Mouse (Mus musculus) large intestine, adult 2 months (tissue): ENCODE results near the gene Scp2d1. TPM values are rescaled to one million over a fixed set of nuclear protein-coding genes. Genes with fewer than 3 reads are reported as not detected.
"Not testable (repeated sequence)": the region's sequence is repeated elsewhere in the genome, so short reads cannot be mapped to it uniquely, and the experiment has no call there.

Experiments
- DNase-seq: peaks from one replicate; pipeline ENCODE4 v3.0.0-alpha.2; 2012; ENCODE audit warnings: low read depth, low spot score
- WGBS: fragments of 180-500 bp; shearing (Covaris S2); methylation state at CpG from one replicate; pipeline ENCODE4 v1.1.7; 2018; 5-methylcytosine and 5-hydroxymethylcytosine counted together
- polyA plus RNA-seq: library from polyadenylated mRNA; depleted of rRNA; stranded (reverse); fragments of >200 nt; gene quantifications from 2 replicates; pipeline ENCODE4 v1.2.3, GENCODE M21; 2012; rRNA removed

Gene Scp2d1
- not detected in 2 replicates for polyA plus RNA-seq

DNA sequence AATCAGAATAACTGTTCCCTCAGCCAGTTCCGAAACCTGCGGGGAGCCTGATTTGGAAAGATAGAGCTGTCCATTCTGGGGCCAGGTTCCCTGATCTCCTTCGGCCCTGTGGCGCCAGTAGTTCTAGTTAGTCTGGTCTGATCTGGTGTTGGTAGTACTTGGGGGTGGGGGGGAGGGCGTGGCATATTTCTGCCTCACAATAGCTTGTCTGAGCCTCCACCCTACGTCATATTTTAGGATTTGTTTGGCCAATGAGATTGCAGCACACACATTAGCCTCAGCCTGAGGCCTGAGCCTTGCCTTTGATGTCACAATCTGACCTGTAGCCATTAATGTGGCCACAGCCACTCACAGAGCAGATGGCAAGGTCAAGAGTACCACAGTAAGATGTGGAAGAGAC is at the start of gene Scp2d1:
Gene Scp2d1, plus strand, starts transcription at position 301 of the 400 bp plus-strand sequence.
- not testable (repeated sequence) for DNase-seq
- WGBS, result 73% methylated on average over 6 of the region's 6 CpGs

DNA sequence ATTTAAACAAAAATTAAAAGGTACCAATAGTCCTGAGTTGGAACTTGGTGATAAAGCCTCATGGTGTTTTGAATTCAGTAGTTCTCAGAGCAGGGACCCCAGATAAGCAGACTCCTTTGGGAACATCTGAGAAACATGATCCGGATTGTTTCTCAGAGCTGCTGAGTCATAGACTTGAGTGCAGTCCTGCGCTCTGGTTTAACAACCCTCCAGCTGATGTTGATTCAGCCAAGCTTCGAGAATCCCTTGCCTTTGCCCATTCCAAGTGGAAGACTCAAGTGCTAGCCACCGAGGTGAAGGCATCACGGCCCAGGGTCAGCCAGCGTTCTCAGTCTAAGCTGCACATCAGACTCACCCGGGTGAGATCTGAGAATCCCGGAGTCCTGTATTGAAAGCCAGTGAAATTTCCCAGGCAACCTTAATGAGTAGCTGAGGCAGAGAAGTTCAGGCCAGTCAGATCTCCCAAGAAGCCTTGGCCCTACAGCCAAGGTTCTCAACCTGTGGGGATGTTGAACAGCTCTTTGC is 48.8 kb upstream of the Scp2d1 start:
- no peak for DNase-seq
- WGBS, result 51% methylated on average over 8 of the region's 8 CpGs

DNA sequence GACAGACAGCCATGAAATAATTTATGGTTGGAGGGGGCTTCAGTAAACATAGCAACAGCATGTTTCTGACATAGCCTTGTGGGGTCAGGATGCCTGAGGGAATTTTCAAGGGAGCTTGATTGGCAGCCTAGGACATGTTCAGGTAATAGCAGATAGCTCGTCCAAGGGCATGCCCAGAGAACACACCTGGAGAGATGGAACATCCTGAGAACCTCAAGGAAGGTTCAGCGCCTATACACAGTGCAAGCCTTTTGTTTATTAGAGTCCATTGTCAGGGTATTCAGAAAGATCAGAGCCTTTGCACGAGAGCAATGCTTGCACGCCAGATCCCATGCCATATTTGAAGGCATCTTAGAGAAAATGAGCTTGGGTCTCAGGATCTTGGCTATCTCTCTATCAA is 47.8 kb upstream of the Scp2d1 start:
- DNase-seq, result no peak
- 91% methylated on average over 4 of the region's 4 CpGs for WGBS

DNA sequence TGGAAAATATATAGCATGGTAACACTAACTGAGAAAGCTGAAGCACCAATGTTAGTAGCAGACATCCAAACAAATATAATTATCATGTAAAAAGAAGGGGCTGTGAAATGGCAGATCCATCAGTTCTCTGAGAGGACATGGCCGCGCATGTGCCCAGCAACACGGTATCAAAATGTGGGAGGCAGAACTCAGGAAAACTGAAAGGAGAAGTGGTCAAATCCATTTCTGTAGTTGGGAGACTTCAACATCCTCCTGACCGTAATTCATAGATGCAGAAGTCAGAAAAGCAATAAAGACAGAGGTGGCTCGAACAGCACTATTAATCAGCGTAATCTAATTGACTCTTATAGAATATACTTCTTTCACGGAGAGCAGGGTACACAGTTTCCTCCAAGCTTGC is 44.2 kb upstream of the Scp2d1 start:
- 85% methylated on average over 7 of the region's 7 CpGs for WGBS

DNA sequence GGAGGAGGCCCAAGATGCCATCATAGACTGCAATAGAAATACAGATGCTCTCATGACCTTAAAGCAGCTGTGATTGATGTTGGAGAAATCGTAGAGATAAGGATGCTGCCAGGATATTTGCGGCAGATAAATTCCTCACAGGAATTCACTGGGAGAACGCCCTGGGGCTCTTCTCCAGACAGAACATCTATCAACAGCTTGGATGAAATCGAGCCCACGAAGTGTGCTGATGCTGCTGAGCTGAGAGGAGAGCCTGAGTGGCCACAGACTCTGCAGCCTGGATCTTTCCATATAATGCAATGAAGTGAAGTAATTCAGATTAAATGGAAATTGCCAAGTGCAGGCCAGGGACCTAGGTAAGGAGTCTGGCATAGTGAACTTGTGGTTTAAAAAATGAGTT is 42.7 kb upstream of the Scp2d1 start:
- no peak for DNase-seq
- 74% methylated on average over 5 of the region's 5 CpGs for WGBS

More for the DNA sequence above, 44.2 kb upstream of the Scp2d1 start:
- DNase-seq, result no peak

DNA sequence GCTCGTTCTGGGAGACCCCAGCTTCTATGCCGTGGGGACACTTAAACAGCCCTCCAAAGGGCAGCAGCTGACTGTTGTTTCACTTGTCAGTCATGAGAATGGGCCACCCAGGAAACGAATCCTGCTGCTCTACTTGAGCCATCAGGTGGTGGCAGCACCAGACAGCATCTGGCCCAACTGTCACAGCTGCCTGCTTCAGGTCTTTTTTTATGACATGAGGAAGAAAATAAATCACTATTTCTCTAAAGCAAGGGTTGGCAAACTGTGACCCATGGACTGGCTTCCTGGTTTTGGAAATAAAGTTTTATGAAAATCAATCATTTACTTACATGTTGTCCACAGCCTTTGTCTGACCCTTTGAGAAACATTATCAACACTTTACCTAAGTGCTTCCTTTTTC is 41.6 kb upstream of the Scp2d1 start:
- DNase-seq, result no peak
- WGBS, result 42% methylated on average over 3 of the region's 3 CpGs

DNA sequence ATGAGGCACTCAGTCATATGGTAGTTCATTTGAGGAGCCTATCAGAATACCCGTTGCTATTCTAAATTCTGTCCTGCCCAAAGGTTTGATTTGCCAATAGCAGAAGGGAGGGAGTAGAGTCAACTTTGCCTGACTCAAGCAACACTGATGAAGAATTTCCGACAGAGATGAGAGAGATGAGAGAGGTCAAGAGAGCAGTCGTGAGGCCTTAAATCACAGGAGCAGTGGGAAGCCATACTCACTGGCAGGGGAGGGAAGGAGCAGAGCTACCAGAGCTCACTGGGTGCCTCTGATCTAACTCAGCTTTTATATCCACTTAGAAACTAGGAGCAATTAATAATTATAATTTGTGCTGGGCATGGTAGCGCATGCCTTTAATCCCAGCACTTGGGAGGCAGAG is 41.0 kb upstream of the Scp2d1 start:
- no peak for DNase-seq
- WGBS, result 37% methylated on average over 4 of the region's 4 CpGs

DNA sequence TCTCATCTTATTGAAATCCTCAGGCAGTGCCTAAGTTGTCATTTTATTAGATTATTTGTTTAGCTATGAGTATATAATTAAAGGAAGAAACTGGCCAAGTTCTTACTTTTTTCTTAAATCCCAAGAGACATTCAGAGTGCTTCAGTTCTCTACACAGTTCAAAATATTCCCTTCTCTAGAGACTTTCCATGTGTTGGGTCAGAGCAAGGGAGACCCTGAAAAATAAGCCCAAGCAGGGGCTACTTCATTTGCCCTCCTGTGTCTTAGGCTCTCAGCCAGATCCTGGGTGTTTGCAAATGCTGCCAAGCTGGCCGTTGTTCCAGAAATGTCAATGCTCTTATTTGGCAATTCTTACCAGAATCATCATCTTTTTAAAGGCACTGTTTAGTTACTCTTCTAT is 40.3 kb upstream of the Scp2d1 start:
- DNase-seq, result no peak
- WGBS, result 56% methylated on average over 1 of the region's 1 CpGs

DNA sequence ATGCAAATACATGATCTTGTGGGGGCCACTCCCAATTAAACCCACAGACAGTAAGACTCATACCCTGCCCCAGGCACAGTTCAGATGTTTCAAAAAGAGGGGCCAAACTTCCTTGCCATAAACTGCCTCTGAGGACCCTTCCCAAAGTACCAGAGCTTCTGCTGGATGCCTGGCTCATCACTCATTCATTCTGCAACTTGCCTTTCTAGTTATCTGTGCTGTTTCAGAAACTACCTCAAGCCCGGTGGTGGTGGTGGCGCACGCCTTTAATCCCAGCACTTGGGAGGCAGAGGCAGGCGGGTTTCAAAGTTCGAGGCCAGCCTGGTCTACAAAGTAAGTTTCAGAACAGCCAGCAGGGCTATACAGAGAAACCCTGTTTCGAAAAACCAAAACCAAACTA is 39.6 kb upstream of the Scp2d1 start:
- DNase-seq, result no peak
- 98% methylated on average over 6 of the region's 6 CpGs for WGBS

DNA sequence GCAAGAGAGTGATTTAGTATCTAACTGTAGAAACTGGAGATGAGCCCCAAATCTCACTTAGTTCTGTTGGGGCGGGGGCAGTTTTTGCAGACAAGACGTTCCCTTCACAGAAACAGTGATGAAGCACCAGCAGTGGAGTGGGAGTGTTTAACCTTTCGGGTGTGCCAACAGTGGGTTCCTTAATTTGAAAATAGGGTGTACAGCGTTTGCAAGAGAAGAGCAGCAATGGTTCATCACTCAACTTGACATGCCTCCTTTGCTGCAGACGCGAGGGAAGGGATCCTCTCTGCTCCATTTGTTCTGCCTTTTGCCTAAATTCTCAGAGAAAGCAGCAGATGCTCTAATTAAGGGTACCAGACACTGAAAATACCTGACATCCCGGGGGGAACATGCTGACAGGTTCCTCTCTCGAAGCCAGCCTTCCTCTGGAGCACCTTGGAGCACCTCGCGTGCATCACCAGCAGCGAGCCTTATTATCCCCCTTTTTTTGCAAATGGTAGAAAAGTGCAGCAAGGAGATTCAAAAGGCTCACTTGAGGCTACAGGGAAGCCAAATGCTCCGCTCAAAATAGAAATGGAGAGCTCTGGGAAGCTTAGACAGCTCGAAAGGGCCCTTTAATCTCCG is 31.7 kb upstream of the Scp2d1 start:
- no peak for DNase-seq
- 78% methylated on average over 14 of the region's 14 CpGs for WGBS

DNA sequence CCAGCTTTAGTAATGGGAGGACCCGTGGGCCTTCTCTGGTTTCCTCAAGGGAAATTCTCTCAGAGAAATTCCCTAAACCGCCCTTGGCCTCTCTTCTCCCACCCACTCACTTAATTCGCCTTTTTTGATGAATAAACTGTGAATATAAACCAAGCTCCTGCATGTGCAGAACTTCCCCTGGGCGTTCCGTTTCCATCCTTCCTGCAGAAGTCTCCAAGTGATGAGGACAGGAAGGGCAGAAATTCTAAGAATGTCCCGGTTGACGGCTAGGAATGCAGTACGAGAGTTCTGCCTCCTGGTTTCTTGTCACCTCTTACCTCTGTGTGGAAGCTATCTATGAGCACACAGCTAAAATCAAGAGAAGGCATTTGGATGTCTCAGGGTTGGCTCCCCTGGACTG is 25.9 kb upstream of the Scp2d1 start:
- 58% methylated on average over 8 of the region's 8 CpGs for WGBS
- DNase-seq, result no peak

DNA sequence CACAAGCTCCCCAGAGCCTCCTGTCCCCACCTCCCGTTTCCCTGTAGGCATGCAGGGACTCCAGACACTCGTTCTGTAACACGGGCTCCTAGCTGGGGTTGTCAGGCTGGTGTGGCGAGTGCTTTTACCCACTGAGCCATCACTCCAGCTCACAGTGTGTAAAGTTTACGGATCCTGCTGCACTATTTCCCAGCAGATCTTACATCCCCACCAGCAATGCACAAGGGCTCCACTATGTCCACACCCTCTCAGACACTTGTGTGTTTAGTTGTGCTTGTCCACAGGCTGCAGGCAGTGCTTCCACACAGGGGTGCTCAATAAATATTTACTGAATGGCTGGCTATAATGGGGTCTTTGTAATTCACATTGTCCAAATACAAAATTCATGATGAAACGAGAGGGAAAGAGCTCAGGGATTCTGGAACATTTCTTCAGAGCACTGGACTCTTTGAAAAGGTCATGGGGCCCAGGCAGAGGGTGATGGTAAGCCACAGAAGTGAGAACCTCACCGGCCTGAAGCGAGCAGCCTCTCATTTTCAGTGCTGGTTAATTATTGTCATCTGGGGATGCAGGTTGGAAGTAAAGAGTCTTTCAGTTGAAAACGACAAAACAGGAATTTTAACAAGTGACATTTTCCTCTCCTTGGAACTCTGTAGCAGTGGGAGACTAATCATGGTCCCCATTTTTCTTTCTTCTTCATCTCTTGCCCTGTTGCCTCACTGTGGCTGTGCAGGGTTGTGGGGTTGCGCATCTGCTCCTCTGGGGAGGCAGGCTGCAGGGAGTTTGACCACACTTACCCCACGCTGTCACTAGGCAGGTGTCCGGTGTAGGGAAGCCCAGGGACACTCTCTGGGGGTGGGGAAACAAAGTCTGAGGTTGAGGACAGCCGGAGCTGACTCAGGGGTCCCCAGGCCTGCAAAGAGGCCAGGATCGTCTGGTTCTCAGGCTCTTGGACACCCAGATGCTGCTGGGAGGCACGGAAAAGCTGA is 15.4 kb upstream of the Scp2d1 start:
- WGBS, result 41% methylated on average over 15 of the region's 15 CpGs
- DNase-seq, result no peak

DNA sequence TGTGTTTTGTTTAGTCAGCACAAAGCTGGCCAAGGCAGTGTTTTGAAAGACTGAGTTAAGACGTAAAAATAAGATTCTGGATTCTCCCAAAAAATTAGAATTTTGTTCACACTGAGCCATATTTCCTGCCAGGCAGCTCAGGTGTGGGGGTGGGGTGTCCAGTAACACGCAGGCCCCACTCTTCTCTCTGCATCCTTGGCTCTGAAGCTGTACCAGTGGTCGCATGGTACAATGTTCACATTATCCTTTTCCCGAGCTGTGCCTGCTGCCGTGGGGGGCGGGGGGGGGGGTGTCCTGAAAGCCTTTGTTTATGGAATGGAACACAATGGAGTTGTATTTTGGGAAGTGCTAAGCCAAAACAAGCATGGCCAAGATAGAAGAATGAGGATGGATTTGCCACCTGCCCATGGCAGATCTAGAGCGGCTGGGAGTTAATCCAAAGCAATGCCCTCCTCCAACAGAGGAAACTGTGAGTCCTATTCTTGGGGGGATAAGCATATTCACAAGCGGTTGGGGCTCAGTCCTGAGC is 5.1 kb downstream of the Scp2d1 start:
- no peak for DNase-seq
- WGBS, result 65% methylated on average over 8 of the region's 8 CpGs

DNA sequence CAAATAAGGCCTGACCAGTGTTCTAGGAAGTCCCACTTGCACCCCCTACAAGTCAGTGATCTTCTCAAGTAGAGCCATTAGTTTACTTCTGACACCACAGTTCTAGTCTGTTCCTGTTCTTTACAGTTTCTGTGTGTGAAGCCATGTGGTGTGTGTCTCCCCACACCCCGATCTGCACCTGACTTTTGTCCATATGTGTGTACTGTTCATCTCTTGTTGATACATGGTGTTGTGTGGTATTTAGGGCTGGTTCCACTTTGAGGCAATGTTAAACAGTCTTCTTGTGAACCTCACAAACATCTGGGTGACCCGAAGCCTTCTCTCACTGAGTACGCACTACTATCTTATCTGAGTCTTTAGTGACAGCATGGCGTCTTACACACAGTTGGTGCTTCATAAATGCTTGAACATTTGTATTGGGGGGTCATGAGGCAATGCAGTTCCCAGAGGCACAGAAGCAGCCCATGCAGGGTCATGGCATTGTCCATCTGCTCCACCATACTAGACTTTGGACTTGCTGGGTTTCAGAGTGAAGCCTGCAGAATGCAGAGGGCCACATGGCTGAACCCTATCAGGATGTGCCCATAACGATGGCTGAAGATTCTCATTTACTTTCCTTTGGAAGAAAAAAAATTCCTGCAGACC is 13.3 kb downstream of the Scp2d1 start:
- DNase-seq, result no peak
- WGBS, result 76% methylated on average over 5 of the region's 5 CpGs

DNA sequence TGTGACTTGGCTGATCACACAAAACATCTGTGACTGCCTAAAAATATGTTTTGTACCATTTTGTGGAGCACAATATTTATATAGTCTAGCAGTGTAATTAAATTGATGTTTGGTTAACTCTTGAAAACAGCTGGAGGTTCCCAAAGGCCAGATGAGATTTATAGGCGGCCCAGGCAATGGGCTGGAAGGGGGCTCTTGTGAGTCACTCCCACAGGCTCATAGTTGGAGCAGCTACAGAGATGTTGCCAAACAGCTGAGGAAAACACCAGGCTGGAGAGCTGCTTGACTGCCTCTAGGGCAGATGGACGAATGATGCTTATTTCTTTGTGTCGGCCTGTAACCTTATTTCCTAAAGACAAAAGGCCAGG is 13.8 kb downstream of the Scp2d1 start:
- 64% methylated on average over 3 of the region's 3 CpGs for WGBS
- DNase-seq, result no peak

DNA sequence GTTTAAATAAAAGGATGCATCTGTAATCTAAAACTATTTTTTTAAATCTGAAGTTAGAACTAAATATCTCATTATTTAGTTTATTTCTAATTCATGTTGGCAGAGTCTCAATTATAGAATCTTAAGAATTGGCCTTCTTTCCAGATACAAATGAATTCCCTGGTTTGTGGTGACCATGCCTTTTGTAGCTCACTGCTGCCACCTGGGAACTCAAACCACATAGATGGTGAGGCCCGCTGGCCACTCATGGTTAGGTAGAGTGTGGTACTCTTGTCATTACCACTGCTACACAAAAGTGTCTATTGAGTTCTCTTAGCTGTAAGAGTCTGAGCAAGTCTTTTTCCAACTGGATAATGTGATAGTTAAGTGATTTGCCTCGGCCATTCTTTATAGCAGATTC is 45.4 kb downstream of the Scp2d1 start:
- WGBS, result 76% methylated on average over 2 of the region's 2 CpGs
- no peak for DNase-seq
